Mouse (Mus musculus) T-helper 17 cell (primary cell): ENCODE results near the gene Lif.

Experiments
- in situ Hi-C, 2 experiments: fragments of 300-600 bp; cut with MboI, MseI; formaldehyde crosslinking; loops; 1 replicate in 1 of 2; 2 replicates in 1 of 2; pipeline ENCODE4 v1.15.1; 2025; ENCODE audit warnings: high pct_unique_total_duplicates in 2 of 2

The Lif gene

DNA sequence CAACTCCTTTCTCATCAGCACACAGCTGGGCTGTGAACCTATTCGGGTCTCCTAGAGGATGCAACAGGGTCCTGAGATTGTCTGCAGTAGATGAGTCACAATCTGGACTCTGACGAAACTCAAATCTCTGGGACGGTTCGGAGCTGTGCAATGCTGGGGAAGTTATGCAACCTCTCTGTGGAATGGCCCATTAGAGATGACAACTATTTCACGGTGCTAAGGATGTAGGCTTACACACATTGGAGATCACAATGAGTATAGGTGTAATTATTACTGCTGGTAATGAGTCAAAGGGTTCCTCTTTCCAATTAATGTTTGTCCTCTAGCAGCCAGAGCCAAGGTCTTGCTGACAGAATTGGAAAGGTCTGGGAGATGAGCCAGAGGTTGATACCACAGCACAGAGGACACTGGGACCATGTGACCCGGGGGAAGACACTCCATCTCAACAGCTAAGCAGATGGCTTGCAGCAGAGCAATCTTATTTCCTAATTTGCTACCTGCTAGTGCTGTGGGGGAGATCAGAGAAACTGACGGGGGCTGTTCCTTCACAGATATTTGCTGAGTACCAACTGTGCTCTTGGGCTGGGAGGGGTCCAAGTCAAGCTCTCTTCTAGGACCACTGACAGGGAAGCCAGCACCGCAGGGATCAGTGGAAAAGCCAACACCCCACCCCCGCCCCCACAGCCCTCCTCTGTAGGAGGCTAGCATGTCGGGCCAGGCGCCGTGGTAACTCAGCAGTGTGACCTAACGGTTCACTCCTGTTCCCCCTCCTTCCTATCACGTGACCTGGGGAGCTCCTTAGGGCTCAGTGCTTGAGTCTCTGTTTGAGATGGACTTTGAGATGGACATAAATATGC, 37.4 kb downstream of the Lif start:
- in situ Hi-C loops, result no loop called here

DNA sequence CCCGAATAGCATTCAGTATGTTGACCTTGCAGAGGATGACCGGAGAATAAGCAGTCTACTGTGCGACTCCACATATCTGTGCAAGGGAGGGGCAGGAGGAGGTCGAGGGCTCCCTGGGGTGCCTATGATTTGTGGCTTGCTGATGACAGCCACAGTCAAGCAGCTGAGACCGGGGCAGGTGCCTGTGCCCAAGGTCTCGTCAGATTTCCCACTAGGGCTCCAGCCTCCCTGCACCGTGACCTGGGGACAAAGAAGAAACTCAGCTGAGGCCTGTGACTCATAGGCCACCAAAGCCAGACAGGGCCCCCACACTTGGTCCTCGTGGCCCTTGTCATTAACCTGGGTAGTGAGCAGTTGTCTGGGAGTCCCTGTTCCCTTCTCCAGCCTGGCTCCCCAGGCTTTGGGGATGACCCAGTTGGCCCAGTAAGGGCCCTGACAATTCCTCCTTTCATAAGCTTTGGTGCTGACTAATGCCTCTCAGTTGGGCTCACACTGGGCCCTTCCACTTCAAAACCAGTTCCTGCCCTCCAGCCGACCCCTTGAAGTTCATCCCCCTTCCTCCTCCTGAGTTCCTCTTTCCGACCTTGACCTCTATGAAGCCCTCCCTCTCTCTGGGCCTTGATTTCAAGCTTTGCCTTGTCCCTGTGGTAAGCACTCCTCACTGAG, 39.4 kb downstream of the Lif start:
- in situ Hi-C loops, result no loop called here

DNA sequence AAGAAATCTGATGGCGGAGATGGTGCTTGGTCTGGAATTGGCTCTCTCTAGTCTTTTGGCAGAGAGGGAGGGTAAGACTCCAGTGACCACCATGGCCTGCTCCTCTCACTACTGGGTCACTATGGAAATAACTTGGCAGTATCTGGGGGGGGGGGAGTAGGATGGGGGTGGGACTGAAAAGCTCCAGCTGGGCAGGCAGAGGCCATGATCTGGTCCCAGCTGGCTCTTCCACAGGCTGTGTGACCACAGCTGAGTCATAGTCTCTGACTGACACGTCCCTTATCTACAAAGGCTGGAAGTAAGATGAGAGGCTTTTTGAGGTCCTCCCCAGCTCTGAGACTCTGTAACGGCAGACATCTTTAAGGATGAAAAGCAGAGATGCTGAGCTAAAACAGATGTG, 40.4 kb downstream of the Lif start:
- in situ Hi-C loops, result no loop called here

DNA sequence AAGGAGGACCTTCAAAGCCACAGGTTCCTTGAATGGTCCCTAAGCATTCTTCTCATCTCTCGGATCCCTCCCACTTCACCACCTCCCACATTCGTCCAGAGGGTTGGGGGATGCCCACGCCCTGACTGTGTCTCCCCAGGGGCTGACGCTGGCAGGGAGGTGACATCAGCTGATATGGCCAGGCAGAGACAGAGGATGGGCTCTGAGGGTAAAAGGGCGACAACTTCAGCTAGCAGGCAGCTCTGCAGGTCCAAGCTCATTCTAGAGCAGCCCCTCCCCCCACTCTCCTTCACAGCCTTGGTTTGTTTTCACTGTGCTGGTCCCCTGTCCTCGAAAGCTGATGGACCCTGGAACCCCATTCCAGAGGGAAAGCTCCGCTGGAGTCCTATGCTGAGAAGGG, 41.3 kb downstream of the Lif start:
- in situ Hi-C loops, result no loop called here

DNA sequence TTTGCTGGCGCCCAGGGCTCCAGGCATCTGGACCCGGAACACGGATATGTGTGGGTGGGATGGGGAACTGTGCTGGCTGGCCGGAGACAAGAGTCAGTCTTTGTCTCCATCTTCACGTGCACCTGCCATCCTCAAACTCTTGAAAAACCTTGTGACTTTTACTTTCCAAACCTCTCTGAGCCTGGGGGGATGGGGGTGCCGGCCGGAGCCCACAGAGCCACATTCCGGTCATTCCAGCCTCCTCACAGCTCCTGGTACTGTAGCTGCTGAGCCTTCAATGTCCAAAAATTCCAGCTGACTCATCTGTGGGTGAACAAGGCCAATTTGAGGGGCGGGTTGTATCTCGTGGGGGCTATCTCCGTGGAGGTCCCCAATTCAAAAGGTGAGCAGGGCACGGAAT, 41.8 kb downstream of the Lif start:
- in situ Hi-C loops, result no loop called here

DNA sequence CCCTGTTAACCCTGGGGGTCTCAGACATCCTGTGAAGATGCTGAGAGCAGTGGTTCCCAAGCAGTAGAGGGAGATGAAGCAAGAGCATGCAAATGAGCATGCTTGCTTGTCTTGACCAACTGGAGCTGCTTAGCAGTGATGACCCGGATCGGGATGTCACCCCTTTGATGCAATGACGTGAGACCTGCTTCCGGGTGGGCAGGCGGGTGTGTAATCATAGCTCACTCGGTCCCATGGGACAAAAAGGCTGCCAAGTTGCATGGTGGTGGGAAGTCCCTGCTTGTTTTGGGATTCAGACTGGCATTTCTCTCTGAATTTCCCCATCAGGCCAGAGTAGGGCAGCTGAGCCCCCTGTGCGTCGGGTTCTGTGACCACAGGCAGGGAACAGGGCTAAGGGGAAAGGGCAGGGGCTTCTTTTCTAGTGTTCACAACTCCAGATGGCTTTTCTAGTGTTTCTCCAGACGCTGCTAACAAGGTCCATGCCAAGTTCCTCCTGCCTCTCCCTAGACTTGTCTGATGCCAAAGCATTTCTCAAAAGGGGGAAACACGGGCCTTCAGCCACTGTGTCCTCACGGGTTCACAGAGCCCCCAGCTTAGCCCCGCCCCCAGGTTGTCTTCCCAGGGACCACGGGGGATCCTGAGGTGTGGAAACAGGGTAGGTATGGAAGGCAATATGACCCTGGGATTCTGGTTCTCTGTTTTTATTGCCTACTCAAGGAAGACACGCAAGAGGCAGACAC, 42.5 kb downstream of the Lif start:
- in situ Hi-C loops, result no loop called here

DNA sequence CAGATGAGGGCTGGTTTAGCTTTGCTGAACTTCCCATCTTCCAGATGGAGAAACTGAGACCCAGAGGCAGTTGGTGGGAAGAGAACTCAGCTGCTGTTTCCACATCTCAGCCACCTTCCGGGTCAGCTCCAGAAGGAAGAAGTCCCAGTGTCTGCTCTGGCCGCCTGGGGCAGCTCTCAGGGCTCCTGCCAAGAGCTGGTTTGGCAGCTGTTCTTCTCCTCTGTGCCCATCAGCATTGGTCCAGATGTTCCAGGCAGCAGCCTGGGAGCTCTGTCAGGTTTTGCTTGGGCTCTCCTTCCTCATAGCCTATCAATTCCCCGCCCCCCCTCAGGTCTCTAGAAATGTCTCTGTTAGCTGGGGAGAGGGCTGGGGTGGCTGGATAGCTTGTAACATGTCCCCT, 43.3 kb downstream of the Lif start:
- in situ Hi-C loops, result no loop called here

DNA sequence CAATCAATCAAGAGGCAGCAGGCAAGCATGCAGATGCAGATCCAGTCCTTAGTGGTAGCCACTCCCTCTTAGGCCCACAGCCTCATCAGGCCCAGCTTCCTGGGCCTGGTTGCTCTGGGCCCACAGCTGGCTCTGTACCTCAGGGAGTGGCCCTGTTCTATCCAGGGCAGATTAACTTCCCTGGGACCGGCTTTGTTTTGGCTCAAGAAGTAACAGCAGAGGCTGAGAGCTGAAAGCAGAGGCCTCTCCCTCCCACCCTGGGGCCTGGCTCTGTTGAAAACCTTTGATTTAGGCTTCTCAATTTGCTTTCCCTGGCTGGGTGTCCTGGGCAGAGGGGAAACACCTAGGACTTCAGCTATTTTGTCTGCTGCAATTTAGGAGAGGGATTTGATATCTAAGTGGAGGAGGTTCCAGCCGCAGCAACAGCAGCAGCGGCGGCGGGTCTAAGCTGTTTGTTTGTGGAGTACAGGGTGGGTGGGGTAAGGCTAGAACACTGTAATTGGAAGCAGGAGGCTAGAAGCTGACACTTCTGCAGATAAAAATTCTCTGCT, 45.1 kb downstream of the Lif start:
- in situ Hi-C loops, result no loop called here

DNA sequence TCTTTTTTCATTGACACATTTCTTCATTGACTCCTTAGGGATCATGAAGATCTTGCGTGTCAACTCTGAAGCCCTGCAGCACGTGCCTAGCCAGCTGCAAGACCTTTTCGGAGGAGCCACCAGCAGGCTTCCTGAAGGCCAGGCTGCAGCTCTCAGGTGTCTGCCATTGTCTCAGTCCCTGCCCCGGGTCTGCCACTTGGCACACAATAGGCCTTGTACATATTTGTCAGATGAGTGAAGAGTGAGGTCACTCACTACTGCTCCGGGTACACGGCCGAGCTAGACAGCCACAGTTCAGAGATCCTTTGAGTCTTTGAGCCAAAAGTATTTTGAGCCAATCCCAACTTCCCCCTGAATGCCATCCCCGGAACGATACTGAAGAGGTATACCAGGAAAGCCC, 45.7 kb downstream of the Lif start:
- in situ Hi-C loops, result no loop called here

DNA sequence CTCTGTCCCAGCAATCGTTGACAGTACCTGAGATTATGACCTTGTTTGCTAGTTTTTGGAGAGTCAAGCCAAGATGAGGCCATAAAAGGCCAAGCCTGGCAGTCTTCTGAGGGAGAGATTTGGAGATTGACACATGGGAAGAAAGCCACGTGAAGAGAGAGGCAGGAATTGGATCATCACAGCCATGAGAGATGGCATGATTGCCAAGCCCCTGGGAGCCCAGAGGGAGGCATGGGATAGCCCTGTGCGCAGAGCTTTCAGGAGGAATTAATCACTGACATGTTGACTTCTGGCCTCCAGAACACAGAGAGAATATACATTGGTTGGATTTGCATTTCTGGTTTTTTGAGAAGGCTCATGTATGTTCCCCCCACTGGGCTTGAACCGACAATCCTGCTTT, 46.8 kb downstream of the Lif start:
- in situ Hi-C loops, result no loop called here

DNA sequence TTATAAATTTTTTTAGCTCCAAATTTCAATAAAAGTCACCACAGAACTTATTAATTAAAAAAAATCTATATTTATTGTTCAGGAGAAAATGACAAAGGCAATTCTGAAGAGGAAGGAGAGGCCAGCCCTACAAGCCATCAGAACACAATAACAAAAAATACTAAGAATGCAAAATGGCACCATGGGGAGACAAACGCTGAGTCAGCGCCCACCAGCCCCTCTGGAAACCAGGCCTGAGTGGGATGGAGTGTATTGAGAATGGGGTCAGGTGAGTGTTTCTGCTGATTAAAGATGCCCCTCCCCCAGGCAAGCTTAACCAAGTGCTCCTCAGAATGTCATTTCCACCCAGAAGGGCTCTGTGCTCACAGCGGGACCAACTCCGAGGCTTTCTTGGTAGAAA, 47.7 kb downstream of the Lif start:
- in situ Hi-C loops, result no loop called here

DNA sequence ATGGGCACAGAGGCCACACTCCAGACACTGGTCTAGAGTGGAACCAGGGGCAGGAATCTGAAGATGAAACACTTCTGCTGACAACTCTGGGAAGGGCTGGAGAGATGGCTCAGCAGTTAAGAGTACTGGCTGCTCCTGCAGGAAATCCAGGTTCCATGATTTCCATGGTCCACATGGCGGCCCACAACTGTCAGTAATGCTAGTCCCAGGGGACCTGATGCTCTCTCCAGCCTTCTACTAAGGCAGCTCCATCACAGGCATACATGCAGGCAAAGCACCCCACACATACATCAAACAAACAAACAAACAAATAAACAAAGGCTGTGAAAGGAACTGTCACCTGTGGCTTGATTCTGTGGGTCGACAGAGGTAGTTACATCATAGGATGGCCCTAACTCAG, 48.7 kb downstream of the Lif start:
- in situ Hi-C loops, result no loop called here

DNA sequence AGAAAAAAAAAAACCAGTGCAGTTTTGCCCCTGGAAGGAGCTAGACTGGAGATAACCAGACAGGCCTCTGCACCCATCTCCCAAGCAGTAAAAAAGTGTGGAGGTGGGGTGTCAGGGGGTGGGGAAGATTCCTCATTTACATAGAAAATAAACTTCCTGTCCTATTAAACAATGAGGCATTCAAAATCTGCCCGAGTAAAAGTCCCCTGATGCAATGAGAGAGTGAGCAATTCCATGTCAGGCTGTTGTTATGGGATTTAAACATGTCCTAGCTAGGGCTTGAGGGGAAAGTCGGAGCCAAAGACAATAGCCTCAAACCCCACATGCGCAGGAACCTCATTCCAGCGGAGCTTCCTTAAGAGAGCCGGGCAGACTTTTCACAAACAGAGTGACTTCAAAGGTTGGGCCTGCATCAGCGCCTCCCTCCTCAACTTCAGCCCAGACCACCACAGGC, 50.7 kb downstream of the Lif start:
- in situ Hi-C loops, result no loop called here

DNA sequence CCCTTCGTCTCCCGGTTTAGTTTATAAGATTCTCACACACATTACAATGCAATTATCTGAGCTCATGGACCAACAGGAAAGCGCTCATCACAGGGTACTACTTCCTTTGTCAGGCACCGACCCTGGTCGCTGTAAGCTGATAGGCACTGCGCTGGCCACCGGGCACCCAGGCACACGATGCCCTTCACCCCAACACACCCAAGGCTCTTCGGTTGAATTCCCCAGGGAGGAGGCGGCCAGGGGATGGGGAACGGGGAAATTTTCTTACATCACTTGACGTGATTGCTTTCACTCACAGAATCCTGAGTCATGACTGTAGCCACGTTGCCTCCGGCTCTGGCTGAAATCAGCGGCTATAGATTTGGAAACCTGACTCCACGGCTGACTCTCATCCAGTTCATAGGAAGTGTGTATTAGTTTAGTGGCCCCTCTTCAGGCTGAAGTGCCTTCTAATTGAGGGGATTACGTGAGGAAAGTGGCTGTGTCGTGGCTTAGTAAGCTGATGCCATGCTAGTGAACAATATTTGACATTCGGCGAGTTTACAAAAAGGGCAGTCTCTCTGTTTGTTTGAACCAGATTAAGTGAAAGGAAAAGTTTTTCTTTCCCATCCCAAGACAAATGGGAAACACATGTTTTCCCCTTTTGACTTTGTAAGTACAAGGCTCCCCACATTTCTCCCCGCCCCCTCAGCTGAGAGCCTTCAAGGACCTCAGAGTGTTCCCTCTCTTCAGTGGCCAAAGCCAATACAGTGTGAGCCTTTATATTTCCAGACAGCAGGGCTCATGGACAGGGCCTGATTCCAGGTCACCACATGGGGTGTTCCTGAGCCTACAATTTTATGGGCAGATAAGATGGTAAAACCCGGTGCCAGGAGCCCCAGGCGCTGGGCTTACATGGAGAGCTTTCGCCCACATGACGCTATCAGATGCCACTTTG, 51.4 kb downstream of the Lif start:
- in situ Hi-C loops, result no loop called here

DNA sequence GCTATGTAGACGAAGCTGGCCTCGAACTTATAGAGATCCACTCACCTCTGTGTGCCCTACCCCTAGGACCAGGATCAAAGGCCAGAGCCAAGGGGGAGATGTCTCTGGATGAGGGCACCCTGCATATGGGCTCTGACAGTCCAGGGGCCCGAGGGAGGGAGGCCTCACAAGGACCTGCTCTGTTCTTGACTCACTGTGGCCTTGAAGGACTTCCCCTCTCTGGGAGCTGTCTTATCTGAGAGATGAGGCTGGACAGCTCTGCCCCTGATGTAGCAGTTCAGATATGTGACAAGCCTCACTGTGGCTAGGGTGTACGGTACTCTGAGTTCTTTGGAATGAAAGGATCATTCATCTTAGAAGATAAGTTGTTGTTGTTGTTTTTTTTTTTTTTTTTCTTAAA, 52.3 kb downstream of the Lif start:
- in situ Hi-C loops, result no loop called here

DNA sequence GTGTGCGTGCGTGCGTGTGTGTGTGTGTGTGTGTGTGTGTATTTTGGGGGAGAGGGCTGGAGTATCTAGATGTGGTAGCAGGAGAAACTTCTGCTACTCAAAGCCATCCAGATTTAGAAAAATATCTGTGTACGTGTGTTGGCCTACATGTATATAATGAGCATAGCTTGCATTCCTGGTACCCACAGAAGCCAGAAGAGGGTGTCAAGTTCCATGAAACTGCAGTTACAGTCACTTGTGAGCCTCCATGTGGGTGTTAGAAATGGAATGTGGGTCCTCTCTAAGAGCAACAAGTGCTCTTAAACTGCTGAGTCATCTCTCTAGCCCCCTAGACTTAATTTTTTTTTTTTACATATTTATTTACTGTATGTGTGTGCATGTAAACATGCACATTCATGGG, 53.0 kb downstream of the Lif start:
- in situ Hi-C loops, result no loop called here

DNA sequence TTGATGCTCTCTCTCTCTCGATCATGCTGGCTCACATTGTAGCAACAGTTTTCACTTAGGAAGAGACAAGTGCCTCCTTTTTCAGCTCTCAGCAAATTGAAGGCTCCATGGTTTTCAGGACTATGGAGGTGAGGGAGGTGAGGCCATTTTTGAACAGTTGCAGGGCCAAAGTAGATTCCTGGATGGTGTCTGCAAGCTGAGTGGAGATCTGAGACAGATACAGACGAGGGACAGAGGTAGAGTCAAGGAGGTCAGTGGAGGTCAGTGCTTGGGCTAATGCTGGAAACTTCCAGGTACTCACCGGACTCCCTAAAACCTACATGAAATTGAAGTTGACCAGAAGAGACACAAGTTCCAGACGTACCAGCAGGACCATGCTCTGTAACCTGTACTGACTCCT, 54.8 kb downstream of the Lif start:
- in situ Hi-C loops, result no loop called here

DNA sequence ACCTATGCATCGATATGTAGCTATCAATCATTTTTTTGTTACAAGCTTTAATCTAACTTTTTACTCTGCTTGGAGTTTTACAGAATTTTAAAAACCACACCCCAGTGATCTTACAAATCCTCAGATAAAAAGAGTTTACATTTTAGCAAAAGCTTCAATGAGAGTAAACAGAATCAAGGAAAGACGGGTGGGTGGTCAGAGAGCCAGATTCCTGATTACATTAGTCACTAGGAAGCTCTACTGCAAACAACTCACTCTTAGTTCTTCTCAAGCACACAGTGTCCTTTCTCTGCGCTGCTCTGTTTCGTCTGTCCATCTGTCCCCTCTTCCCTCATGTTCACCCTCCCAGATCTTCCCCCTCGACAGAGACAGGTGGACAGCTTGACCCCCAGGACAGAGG, 59.9 kb downstream of the Lif start:
- in situ Hi-C loops, result loop anchor here in 1 of 2 experiments (5.0 kb wide), 1 partner anchor 50 kb away; no protein-coding TSS in a partner anchor

DNA sequence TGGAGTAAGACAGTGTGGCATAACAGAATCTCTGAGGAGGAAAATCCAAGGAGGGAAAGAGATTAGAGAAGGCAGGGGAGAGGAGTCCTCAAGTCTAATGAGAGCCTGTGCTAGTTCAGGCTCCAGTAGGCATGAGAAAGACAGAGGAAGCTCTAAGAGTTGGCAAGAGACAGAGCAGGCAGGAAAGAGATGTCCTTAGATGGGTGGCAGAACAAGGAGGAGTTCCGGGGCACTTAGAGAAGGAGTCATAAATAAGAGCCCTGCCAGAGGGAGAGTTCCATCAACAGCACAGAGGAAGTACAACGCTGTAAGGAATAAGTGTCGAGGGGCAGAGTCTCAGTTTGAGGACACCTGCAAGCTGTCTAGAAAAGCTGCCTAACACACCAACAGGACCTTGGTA, 60.7 kb downstream of the Lif start:
- in situ Hi-C loops, result loop anchor here in 1 of 2 experiments (5.0 kb wide), 1 partner anchor 51 kb away; no protein-coding TSS in a partner anchor

DNA sequence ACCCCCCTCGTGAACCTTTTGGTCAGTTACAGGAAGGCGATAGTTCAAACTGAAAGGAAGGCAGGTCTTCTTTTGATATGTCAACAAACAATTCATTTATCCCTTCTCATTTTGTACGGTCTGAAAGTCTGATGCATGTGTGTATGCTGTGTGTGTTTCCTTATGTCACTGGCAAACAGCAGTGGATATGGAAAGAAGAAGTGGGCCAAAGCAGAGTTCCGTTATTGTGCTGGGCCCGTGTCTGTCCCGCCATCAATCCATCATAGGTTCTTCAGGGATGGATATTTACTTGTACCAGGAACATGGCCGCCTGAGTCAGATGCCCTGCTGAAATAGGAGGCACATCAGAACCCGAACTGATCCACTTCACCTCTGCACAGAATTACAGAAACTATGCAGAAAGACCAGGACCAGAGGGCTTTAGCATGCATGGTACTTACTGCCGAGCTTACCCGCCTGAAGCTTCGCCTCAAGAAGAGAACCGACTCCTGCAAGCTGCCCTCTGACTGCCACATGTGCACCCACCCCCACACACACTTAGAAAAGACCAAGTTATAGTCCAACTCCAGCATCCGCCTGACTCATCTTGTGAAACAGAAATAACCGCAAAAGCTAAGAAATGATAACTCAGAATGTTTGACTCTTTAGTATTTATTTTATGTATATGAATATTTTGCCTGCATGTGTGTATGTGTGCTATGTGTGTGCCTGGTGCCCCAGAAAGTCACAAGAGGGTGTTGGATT, 62.0 kb downstream of the Lif start:
- in situ Hi-C loops, result loop anchor here in 1 of 2 experiments (5.0 kb wide), 1 partner anchor 52 kb away; no protein-coding TSS in a partner anchor
